Mouse (Mus musculus): ENCODE results near the gene Alms1. TPM values are rescaled to one million over a fixed set of nuclear protein-coding genes. Genes with fewer than 3 reads are reported as not detected.
"Not testable (repeated sequence)": the region's sequence is repeated elsewhere in the genome, so short reads cannot be mapped to it uniquely, and the experiment has no call there.

The Alms1 gene
- 0.43 and 0.69 TPM in 2 replicates for polyA plus RNA-seq (2012; rRNA removed)

DNA sequence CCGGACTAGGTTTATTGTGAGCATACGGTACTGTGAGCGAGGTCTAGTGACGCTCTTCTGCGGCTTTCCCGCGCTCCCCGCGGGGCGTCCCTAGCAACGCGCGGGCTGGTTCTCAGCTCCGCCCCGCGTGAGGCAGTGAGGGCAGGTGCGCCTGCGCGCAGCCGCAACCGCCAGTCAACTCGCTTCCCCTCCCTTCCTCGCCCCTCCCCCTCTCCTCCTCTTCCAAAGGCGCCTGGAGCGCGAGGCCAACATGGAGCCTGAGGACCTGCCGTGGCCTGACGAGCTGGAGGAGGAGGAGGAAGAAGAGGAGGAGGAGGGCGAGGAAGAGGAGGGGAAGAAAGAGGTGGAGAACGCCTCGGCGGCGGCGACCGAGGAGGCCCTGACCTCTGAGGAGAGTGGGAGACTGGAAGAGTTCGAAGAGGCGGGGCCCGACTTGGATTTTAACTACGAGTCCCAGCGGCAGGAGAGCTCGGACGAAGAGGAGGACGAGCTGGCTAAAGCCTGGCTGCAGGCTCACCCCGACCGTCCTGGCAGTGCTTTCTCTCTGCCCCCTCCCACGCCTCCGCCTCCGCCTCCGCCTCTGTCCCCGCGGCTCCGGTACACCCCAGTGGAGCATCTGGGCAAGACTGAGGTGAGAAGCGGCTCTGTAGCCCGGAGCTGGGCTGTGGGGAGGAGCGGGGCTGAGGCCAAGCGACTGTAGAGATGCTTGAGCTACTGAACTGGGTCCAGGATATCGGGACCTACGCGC, at the start of gene Alms1:
Gene Alms1 (plus strand): TSS at position 136 of the 748 bp plus-strand sequence.
- DNase-seq (ENCODE audit: low read depth, low spot score) = peak; percentile 75
- WGBS = under 1% methylated on average over 58 of the region's 59 CpGs

DNA sequence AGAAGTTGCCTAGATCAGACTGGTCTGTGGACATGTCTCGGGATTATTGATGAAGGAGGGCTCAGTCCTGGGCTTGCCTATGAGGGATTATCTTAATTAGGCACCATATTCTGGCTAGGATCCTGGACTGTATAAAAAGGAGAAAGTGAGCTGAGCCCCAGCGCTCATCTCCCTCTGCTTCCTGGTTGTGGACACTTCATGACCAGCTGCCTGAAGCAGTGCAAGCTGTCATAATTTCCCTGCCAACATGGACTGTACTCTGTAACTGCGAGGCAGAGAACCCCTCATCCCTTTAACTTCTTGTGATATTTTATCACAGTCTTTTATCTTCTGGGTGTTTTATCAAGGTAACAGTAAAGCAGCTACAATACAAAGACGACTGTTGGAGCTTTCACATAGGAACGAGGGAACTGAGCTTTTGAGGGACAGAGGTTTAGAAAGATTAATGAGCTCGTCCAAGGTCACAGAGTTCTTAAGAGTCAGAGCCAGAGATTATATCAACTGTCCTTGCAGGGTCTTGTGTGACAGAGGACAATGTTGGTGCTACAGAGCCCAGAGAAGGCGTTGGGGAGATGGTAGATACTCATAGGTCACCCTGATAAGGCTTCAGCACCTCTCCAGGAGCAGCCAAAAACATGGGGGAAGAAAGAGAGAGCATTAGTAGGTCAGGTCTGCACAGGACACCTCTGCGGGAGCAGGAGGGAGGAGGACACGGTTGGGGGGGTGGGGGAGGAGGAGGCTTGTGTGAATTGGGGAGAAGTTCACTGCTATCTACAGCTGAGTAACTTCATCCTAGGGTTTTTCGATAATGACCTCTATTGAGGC, 43.8 kb upstream of the Alms1 start:
- DNase-seq (ENCODE audit: low read depth, low spot score) = no peak
- WGBS = 62% methylated on average over 10 of the region's 10 CpGs

DNA sequence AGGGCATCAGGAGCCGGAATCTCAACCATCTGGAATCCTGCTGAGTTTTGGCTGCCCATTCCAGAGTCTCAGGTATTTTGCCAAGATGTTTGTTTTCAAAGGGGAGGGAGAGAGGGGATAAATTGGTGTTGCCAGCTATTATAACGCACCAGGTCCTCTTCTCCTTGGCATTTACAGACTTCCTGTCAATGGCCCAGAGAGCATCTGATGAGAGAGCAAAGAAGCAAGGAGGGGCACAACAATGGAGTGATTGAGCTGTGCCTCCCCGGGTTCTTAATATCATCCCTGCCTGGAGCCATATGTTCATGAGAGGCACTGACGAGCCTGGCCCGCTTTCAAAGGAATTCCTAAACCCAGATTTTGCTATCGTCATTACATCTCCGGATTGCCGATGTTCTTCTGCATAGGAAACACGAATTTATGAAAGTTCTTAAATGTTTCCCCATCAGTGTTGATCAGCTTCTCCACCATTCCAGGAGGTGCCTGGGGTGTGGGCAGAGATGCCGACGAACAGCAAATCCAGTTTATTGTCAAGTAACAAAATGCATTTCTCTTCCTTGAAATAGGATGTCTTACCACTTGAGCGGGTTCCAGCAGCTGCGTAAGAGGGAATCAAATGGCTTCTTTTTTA, 43.0 kb upstream of the Alms1 start:
- no peak for DNase-seq (ENCODE audit: low read depth, low spot score)
- WGBS = 77% methylated on average over 13 of the region's 13 CpGs

DNA sequence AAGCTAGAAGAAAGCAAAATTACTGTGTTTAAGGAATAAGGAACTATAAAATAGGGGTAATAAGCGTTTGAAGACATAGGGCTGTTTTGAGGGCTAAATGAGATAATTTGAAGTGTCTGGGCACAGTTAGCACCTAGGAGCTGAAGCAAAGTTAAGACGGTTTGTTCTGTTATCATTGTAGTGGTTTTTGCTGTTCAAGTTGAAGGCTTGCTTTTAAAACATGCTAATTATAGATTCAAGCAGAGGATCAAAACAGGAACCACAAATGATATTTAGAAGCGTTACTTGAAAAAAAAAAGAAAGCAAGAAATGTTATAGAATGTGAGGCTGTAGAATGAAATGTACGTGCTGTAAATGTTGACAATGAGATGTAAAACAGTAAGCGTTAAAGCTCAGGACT, 39.7 kb upstream of the Alms1 start:
- no peak for DNase-seq (ENCODE audit: low read depth, low spot score)
- 79% methylated on average over 5 of the region's 5 CpGs for WGBS

DNA sequence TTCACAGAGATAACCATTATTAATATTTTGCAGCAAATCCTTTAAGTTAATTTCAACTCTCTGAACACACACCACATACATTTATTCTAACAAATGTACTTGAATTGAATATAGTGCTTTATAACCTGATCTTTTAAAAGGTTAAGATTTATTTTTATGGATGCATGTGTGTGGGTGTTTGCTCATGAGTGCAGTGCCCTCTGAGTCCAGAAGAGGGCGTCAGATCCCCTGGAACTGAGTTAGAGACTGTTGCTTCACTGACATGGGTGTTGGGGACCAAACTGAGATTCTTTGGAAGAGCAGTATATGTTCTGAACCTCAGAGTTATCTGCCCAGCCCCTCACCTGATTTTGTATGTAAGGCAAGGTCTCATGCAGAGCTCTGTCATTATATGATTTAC, 25.0 kb upstream of the Alms1 start:
- 19% methylated on average over 1 of the region's 1 CpGs for WGBS
- no peak for DNase-seq (ENCODE audit: low read depth, low spot score)

DNA sequence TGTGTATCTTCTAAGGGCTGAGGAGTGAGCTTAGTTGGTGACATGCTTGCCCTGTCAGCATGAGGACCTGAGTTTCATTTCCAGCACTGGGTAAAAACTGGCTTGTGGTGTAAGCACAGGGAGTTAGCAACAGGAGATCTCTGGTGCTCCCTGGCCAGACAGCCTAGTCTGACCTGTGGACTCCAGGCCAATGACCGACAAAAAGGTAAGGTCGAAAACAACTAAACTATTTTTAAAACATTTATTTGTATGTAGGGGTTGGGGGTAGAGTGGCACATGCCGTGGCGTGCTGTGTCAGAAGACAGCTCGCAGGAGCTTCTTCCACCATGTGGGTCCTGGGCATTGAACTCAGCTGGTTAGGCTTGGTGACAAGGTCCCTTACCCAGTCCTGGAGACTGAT, 14.5 kb upstream of the Alms1 start:
- 86% methylated on average over 5 of the region's 5 CpGs for WGBS
- DNase-seq (ENCODE audit: low read depth, low spot score) = no peak

DNA sequence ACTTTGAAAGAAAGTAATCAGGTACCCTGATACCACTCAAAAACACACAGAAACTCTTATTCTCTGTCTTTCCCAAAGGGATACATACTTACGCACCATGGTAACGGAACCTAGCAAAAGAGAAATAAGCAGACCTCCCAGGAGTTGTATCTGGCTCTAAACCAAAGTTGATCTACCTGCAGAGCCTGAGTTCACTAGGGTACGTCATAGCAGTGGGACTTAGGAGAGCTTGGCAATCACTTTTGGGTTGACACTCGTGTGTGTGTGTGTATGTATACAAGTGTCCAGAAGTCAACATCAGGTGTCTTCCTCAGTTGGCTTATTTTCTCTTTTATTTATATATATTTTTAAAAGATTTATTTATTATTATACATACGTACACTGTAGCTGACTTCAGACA, 5.6 kb upstream of the Alms1 start:
- DNase-seq (ENCODE audit: low read depth, low spot score) = no peak
- 91% methylated on average over 5 of the region's 5 CpGs for WGBS

DNA sequence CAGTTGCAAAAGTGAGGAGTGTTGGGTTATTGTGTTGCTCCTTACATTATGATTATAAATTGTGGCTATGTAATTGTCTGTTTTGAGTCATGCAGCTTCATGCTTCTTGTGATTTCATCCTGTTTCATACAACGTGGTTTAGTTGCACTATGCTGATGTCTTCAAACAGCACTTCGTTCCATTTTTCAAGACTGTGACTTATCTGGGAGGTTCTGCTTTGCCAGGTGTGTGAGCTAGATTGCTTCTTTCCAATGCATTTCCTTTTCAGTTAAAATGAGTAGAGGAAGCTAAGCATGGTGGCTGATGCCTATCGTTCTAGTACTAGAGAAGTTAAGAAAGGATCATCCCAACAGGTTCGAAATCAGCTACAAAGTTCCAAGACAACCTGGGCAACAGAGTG, 2.7 kb upstream of the Alms1 start:
- no peak for DNase-seq (ENCODE audit: low read depth, low spot score)
- WGBS = 87% methylated on average over 4 of the region's 4 CpGs

DNA sequence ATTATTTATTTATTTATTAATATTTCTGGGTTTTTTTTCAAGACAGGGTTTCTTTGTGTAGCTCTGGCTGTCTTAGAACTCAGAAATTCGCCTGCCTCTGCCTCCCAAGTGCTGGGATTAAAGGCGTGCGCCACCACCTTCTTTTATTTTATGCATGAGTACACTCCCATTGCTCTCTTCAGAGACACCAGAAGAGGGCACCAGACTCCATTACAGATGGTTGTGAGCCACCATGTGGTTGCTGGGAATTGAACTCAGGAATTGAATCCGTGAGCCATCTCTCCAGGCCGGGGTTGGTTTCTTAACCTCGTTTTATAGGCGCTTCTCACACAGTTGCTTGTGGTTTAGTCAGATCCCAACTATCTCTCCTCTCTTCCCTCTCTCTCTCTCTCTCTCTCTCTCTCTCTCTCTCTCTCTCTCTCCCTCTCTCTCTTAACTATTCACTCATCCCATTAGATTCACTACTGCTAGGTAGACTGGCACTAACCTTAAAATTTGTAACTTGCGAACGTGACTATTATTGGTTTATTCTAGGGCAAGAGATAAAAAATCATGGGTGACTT, 445 bp upstream of the Alms1 start:
- WGBS = 48% methylated on average over 9 of the region's 9 CpGs
- DNase-seq (ENCODE audit: low read depth, low spot score) = no peak

DNA sequence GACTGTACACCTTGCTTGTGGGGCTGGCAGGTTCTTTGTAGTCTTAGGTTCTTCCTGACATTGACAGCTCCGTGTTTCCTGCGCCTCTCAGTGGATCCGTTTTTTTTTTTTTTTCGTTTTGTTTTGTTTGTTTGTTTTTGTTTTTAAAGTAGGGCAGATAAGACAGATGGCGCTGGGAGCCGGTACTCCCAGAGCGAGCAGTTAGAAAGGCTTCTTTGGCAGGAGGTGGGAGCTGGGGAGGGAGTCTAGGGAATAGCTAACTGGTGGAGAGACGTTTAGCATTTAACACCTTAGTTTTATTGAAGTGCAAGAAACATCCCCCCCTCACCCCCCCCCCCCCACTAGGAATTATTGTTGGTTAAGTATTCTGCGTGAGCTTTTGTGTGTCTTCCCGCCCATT, 833 bp downstream of the Alms1 start:
- under 1% methylated on average over 10 of the region's 10 CpGs for WGBS
- DNase-seq (ENCODE audit: low read depth, low spot score) = no peak

DNA sequence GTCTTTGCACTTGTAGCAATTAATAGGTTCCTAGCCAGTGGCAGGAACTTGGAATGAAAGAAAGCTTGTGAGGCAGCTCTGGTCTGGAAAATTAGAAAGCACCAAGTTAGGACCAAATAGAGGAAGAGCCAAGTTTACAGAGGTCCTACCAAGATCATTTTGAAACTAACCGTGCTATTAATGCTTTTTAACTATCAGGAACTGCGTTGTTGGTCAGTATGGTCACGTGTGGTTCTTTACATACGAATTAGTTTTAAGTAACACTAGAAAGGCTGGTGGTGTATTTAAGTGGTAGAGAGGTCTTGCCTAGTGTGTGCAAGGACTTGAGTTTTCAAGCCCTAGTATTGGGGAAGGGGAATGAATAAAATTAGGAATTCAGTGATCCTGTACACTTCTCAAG, 1.2 kb downstream of the Alms1 start:
- DNase-seq (ENCODE audit: low read depth, low spot score) = no peak
- 17% methylated on average over 4 of the region's 4 CpGs for WGBS

DNA sequence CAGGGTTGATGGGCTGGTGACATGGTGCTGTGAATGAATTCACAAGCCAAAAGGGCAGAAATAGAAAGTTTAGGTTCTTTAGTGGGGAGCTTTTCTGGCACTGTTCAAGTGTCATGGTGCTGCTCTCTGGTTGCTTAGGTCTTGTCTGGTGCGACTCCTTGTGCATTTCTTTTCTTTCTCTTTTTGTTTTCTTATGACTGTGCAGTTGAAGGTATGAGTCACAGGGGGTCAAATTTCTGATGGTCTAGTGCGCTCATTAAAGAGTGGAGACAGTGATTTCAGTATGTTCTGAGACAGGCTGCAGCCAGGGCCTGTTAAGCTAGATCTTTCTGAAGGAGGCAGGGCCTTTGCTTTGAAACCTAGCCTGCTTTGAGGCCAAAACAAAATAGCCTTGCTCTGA, 2.8 kb downstream of the Alms1 start:
- no peak for DNase-seq (ENCODE audit: low read depth, low spot score)
- 85% methylated on average over 2 of the region's 2 CpGs for WGBS

DNA sequence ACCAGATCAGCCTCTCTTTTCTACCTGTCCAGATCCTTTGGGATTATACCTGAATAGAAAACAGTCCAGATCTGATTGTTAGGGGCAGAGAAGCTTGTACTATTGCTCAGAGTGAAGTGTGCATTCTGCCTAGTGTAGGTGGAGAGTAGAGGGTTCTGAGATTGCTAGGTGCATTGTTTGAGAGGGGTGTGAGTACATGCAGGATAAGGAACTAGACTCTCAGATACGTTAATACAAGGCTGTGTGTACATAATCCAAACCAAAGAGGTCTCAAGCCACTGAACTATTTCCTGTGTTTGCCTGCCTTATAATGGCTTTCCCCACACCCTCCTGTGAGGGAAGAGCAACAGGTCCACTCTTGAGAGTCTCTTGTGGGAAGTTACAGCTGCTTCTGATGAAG, 12.0 kb downstream of the Alms1 start:
- 14% methylated on average over 1 of the region's 1 CpGs for WGBS
- no peak for DNase-seq (ENCODE audit: low read depth, low spot score)

DNA sequence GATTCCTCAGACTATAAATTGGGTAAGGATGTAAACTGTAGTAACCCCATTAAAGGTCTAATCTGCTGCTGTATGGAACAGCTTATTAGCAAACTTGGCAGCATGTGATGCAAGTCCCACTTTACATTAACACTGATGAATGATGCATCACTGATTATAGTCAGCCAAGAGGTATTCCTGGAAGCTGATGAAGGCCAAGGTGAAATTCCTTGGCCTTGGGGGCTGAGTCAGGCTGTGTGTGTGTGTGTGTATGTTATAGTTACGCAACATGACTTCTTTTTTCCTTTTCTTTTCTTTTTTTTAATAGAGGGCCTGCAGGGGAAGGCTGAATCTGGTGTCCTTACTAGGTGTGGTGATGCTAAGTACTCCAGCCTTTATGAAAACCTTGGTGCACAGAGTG, 23.2 kb downstream of the Alms1 start:
- 96% methylated on average over 1 of the region's 1 CpGs for WGBS

DNA sequence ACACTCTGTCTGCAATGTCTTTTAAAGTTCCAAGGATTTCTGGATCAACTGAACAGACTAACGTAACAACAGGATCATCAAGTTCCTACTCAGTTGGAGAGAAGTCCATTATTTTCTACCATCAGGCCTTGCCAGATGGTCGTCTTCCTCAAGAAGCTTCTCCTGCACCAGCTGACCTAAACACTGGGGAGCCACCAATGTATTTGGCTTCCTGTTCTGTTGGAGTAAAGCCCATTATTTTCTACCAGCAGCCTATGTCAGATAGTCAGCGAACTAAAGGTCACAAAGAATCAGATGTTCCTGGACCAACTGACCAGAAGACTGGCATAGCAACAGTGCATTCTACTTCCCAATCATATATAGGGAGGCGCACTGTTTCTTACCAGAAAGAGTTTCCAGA, 33.5 kb downstream of the Alms1 start:
- 92% methylated on average over 4 of the region's 4 CpGs for WGBS

More for the DNA sequence above, 23.2 kb downstream of the Alms1 start:
- DNase-seq (ENCODE audit: low read depth, low spot score) = no peak

DNA sequence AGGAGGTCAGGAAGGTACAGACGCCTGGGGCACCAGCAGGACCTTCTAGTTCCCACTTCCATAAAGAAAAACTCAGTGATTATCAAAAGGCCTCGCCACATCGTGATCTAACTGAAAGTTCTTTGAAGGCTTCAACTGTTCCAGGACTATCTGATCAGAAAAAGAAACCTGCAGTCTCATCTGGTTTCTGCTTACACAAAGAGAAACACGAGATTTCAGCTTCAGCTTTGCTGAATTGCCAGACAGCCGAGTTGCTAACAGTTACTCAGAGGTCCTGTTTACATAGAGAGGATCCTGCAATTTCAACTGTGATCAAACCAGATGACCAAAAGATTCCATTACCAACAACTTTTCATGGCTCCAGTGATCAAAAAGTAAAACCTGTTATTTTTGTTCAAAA, 34.3 kb downstream of the Alms1 start:
- DNase-seq (ENCODE audit: low read depth, low spot score) = no peak
- 85% methylated on average over 5 of the region's 5 CpGs for WGBS

More for the DNA sequence above, 33.5 kb downstream of the Alms1 start:
- DNase-seq (ENCODE audit: low read depth, low spot score) = no peak

DNA sequence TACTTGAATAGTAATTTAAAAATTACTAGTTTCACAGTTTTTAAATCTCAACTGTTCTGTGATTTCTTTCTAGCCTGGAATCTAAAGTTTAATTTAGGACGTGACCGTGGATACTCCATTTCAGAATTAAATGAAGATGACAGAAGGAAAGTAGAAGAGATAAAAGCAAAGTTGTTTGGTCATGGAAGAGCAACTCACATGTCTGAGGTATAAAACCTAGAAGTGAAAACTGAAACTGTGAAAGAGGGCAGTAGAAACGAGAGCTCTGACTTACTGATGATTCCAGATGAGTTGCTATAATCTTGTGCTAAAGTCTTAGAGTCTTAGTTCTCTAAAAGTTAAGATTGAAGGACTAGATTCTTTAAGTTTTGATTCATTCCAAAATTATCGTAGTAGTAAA, 37.2 kb downstream of the Alms1 start:
- WGBS = 96% methylated on average over 4 of the region's 4 CpGs
- DNase-seq (ENCODE audit: low read depth, low spot score) = no peak

DNA sequence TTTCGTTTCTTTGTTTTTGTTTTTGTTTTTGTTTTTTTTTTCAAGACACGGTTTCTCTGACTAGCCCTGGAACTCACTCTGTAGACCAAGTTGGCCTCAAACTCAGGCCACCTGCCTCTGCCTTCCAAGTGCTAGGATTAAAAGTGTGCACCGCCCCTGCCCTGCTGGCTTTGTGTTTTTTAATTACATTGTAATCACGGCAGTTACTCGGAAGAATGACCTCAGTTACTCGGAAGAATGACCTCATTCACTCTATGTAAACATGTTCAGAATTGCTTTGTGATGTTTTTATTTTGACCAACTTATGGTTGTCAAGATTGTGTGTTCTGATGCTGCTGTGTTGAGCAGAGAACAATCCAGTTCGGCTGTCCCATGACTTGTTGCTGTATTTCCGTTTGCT, 45.8 kb downstream of the Alms1 start:
- WGBS = 24% methylated on average over 8 of the region's 8 CpGs
- DNase-seq (ENCODE audit: low read depth, low spot score) = peak; percentile 25

DNA sequence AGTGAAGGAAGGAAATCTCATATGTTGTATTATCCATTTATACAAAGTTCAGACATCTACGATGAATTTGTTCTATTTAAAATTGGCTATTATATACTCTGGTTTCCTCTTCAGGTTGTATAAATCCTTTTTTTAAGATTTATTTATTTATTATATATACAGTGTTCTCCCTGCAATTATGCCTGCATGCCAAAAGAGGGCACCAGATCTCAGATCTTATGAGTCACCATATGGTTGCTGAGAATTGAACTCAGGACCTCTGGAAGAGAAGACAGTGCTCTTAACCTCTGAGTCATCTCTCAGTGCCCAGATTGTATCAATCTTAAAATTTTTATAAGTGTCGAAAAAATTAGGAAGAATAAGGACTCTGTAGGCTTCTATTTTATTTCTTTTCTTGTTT, 65.9 kb downstream of the Alms1 start:
- WGBS = 63% methylated on average over 2 of the region's 2 CpGs
- no peak for DNase-seq (ENCODE audit: low read depth, low spot score)

DNA sequence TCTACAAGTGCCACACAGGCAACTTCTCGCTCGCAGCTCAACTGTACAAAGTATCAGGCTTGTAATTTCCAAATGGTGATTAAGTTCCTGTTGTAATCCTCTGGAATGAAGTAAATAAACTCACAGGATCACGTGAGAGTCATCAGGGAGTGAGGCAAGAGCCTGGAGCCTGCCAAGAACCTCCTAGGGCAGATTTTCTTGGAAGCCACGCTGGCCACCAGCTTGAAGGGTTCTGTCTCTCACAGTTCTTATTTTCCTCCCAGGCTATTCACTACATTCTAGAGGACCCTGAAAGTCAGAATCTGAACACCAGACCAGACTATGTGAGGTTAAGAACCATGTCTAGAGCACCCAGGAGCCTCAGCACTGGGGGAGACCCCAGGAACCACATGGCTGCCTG, 114.6 kb downstream of the Alms1 start:
- WGBS = 25% methylated on average over 2 of the region's 4 CpGs
- not testable (repeated sequence) for DNase-seq (ENCODE audit: low read depth, low spot score)
